Mouse (Mus musculus): Measurements from ENCODE around the gene Hist1h2ap. TPM values are rescaled to one million over a fixed set of nuclear protein-coding genes. Genes with fewer than 3 reads are reported as not detected.

Gene Hist1h2ap
- polyA plus RNA-seq (2012; rRNA removed), result 8.6 and 10.7 TPM in 2 replicates

GRCm38 (mm10) chr13:21833461-21833860 lies at the start of gene Hist1h2ap, which contains the start of gene Hist1h2br:
TSS of gene Hist1h2ap (minus strand) at chr13:21833507.
TSS of gene Hist1h2br (plus strand) at chr13:21833743.

GRCm38 (mm10) chr13:21831418-21832394 lies 1.6 kb downstream of the Hist1h2ap start, which contains the start of gene Hist1h4n:
TSS of gene Hist1h4n (minus strand) at chr13:21832196.

GRCm38 (mm10) chr13:21811539-21811938 lies 21.8 kb downstream of the Hist1h2ap start, which contains the start of gene Hist1h4m:
TSS of gene Hist1h4m (plus strand) at chr13:21811746.

GRCm38 (mm10) chr13:21810073-21810472 lies 23.2 kb downstream of the Hist1h2ap start, which contains the start of the genes Hist1h2bq and Hist1h2ao:
TSS of gene Hist1h2bq (minus strand) at chr13:21810197.
TSS of gene Hist1h2ao (plus strand) at chr13:21810465.

GRCm38 (mm10) chr13:21786899-21787629 lies 46.2 kb downstream of the Hist1h2ap start, which contains the start of the genes Hist1h2an and Hist1h2bp:
TSS of gene Hist1h2an (minus strand) at chr13:21787218.
TSS of gene Hist1h2bp (plus strand) at chr13:21787461.

GRCm38 (mm10) chr13:21783255-21783617 lies 50.1 kb downstream of the Hist1h2ap start, which contains the start of gene Hist1h3i:
TSS of gene Hist1h3i (minus strand) at chr13:21783370.

Other genes with a start within 250 kb of the Hist1h2ap start
- gene Olfr1362, start 219.5 kb downstream of the Hist1h2ap start, polyA plus RNA-seq (2012; rRNA removed), result not detected in 2 replicates
- not detected in 2 replicates for gene Olfr11, start 191.0 kb downstream of the Hist1h2ap start, polyA plus RNA-seq (2012; rRNA removed)
- not detected in 2 replicates for gene Olfr1361, start 170.1 kb downstream of the Hist1h2ap start, polyA plus RNA-seq (2012; rRNA removed)
- gene Olfr1360, start 156.1 kb downstream of the Hist1h2ap start, polyA plus RNA-seq (2012; rRNA removed), result not detected in 2 replicates
- not detected in 2 replicates for gene Olfr1359, start 135.4 kb downstream of the Hist1h2ap start, polyA plus RNA-seq (2012; rRNA removed)
- gene Hist1h2bl, start 117.4 kb downstream of the Hist1h2ap start, polyA plus RNA-seq (2012; rRNA removed), result 1.0 and 1.4 TPM in 2 replicates
- gene Hist1h2ai, start 117.1 kb downstream of the Hist1h2ap start, polyA plus RNA-seq (2012; rRNA removed), result 3.4 and 7.2 TPM in 2 replicates
- 7.7 and 8.9 TPM in 2 replicates for gene Hist1h3h, start 115.8 kb downstream of the Hist1h2ap start, polyA plus RNA-seq (2012; rRNA removed)
- gene Hist1h2bm, start 111.5 kb downstream of the Hist1h2ap start, polyA plus RNA-seq (2012; rRNA removed), result 2.3 and 3.4 TPM in 2 replicates
- gene Hist1h4j, start 98.4 kb downstream of the Hist1h2ap start, polyA plus RNA-seq (2012; rRNA removed), result 4.5 TPM in 2 replicates
- 5.4 and 10.0 TPM in 2 replicates for gene Hist1h4k, start 83.0 kb downstream of the Hist1h2ap start, polyA plus RNA-seq (2012; rRNA removed)
- 4.8 and 5.9 TPM in 2 replicates for gene Hist1h2ak, start 79.7 kb downstream of the Hist1h2ap start, polyA plus RNA-seq (2012; rRNA removed)
- 1.6 and 3.0 TPM in 2 replicates for gene Hist1h2bn, start 79.4 kb downstream of the Hist1h2ap start, polyA plus RNA-seq (2012; rRNA removed)
- gene Hist1h1b, start 52.9 kb downstream of the Hist1h2ap start, polyA plus RNA-seq (2012; rRNA removed), result 0.70 and 1.2 TPM in 2 replicates
- gene Hist1h3i, start 50.1 kb downstream of the Hist1h2ap start, polyA plus RNA-seq (2012; rRNA removed), result 6.0 and 8.7 TPM in 2 replicates
- 1.2 and 1.3 TPM in 2 replicates for gene Hist1h2an, start 46.3 kb downstream of the Hist1h2ap start, polyA plus RNA-seq (2012; rRNA removed)
- 0.28 and 0.64 TPM in 2 replicates for gene Hist1h2bp, start 46.0 kb downstream of the Hist1h2ap start, polyA plus RNA-seq (2012; rRNA removed)
- 1.2 and 3.8 TPM in 2 replicates for gene Hist1h2bq, start 23.3 kb downstream of the Hist1h2ap start, polyA plus RNA-seq (2012; rRNA removed)
- gene Hist1h2ao, start 23.0 kb downstream of the Hist1h2ap start, polyA plus RNA-seq (2012; rRNA removed), result not detected in 2 replicates
- not detected in 2 replicates for gene Hist1h4m, start 21.8 kb downstream of the Hist1h2ap start, polyA plus RNA-seq (2012; rRNA removed)
- gene Hist1h4n, start 1.3 kb downstream of the Hist1h2ap start, polyA plus RNA-seq (2012; rRNA removed), result 7.9 and 9.3 TPM in 2 replicates
- gene Hist1h2br, start 236 bp upstream of the Hist1h2ap start, polyA plus RNA-seq (2012; rRNA removed), result 1.7 and 2.6 TPM in 2 replicates
- 12.3 and 13.4 TPM in 2 replicates for gene Zfp184, start 111.6 kb upstream of the Hist1h2ap start, polyA plus RNA-seq (2012; rRNA removed)
- 0.03 and 0.04 TPM in 2 replicates for gene Pom121l2, start 147.7 kb upstream of the Hist1h2ap start, polyA plus RNA-seq (2012; rRNA removed)
- gene Prss16, start 176.2 kb upstream of the Hist1h2ap start, polyA plus RNA-seq (2012; rRNA removed), result not detected in 2 replicates
- gene Hist1h2ah, start 202.1 kb upstream of the Hist1h2ap start, polyA plus RNA-seq (2012; rRNA removed), result 0.89 and 1.4 TPM in 2 replicates
- 2.4 and 3.9 TPM in 2 replicates for gene Hist1h2bk, start 202.4 kb upstream of the Hist1h2ap start, polyA plus RNA-seq (2012; rRNA removed)
- 7.9 and 9.4 TPM in 2 replicates for gene Hist1h4i, start 207.9 kb upstream of the Hist1h2ap start, polyA plus RNA-seq (2012; rRNA removed)
- gene Hist1h2ag, start 209.4 kb upstream of the Hist1h2ap start, polyA plus RNA-seq (2012; rRNA removed), result 6.1 and 6.9 TPM in 2 replicates
- gene Hist1h2bj, start 209.7 kb upstream of the Hist1h2ap start, polyA plus RNA-seq (2012; rRNA removed), result 3.2 and 4.0 TPM in 2 replicates